Mouse (Mus musculus) kidney, adult 2 months (tissue): Measurements from ENCODE around the gene Cars2. TPM values are rescaled to one million over a fixed set of nuclear protein-coding genes. Genes with fewer than 3 reads are reported as not detected.
"Not testable (repeated sequence)": the region's sequence is repeated elsewhere in the genome, so short reads cannot be mapped to it uniquely, and the experiment has no call there.

Source experiments
- DNase-seq: peaks from one replicate; pipeline ENCODE4 v3.0.0; 2021
- H3K27ac ChIP-seq: fragments of 200-500 bp; 2 replicates; pipeline ENCODE4 v1.5.1; 2012; ENCODE audit warnings: low read depth, low read length, control low read depth, inconsistent platforms; ENCODE audit not compliant: insufficient read depth
- H3K27me3 ChIP-seq: fragments of 200-500 bp; replicated peaks from 2 replicates; pipeline ENCODE4 v1.6.1; 2012; ENCODE audit warnings: mild to moderate bottlenecking, moderate library complexity, low read length, inconsistent platforms; ENCODE audit not compliant: control insufficient read depth, insufficient read depth
- H3K36me3 ChIP-seq: fragments of 200-500 bp; 2 replicates; pipeline ENCODE4 v1.6.1; 2012; ENCODE audit warnings: mild to moderate bottlenecking, moderate library complexity, low read length, inconsistent platforms; ENCODE audit not compliant: control insufficient read depth, insufficient read depth
- H3K4me1 ChIP-seq: fragments of 200-500 bp; 2 replicates; pipeline ENCODE4 v1.6.1; 2011; ENCODE audit warnings: low read length; ENCODE audit not compliant: control insufficient read depth, insufficient read depth
- H3K4me3 ChIP-seq: fragments of 200-500 bp; 2 replicates; pipeline ENCODE4 v1.5.1; 2011; ENCODE audit warnings: mild to moderate bottlenecking, low read depth, low read length, control low read depth; ENCODE audit not compliant: insufficient read depth
- CTCF ChIP-seq: fragments of 200-500 bp; conservative IDR thresholded peaks from 2 replicates; pipeline ENCODE4 v1.5.1; 2011; ENCODE audit warnings: low read depth, mild to moderate bottlenecking, control low read depth, low read length, moderate library complexity, mixed read lengths; ENCODE audit not compliant: insufficient read depth, insufficient read length
- POLR2A ChIP-seq: fragments of 200-500 bp; IDR thresholded peaks from one replicate; pipeline ENCODE4 v1.6.1; 2011; ENCODE audit warnings: low read depth, low read length, control low read depth
- WGBS: fragments of 180-500 bp; shearing (Covaris S2); methylation state at CpG from one replicate; pipeline ENCODE4 v1.1.7; 2018; 5-methylcytosine and 5-hydroxymethylcytosine counted together
- polyA plus RNA-seq: library from polyadenylated mRNA; depleted of rRNA; stranded (reverse); fragments of >200 nt; gene quantifications from 2 replicates; pipeline ENCODE4 v1.2.3, GENCODE M21; 2012; rRNA removed

Cars2 gene
- polyA plus RNA-seq, 1 experiment = 50.7 TPM

- TF ChIP-seq CTCF (0 out of 2 replicates have a peak, but pooled peaks have one; percentile 2), POLR2A (no peak)
- peak; percentile 96 for DNase-seq
- no peak overlapping the region for H3K4me3 ChIP-seq
- H3K27ac ChIP-seq = peak overlapping the region; percentile 92
- H3K27me3 ChIP-seq = no peaks in the 10 kb centered on the region
- WGBS = 5% methylated on average over 4 of the region's 4 CpGs
- no peaks in the 10 kb centered on the region for H3K36me3 ChIP-seq
- H3K4me1 ChIP-seq = peaks cover 55% of the 10 kb centered on the region
These were observed 77.5 kb downstream of the Cars2 start for GRCm38 (mm10) chr8:11473072-11473471.

- DNase-seq = peak; percentile 96
- Histone ChIP-seq H3K27ac (peak overlapping the region; percentile 92), H3K27me3 (no peaks in the 10 kb centered on the region), H3K36me3 (peaks cover 2% of the 10 kb centered on the region; the same call in 1 of the 2 replicates), H3K4me1 (peaks cover 55% of the 10 kb centered on the region), H3K4me3 (no peak overlapping the region)
- WGBS = 33% methylated on average over 8 of the region's 8 CpGs
- TF ChIP-seq POLR2A (no peak), CTCF (no peak)
These were observed 79.3 kb downstream of the Cars2 start for GRCm38 (mm10) chr8:11471309-11471708.

GRCm38 (mm10) chr8:11470694-11471093, 79.9 kb downstream of the Cars2 start:
- Histone ChIP-seq H3K27ac (peak overlapping the region; percentile 92), H3K36me3 (peaks cover 2% of the 10 kb centered on the region; the same call in 1 of the 2 replicates), H3K4me3 (no peak overlapping the region), H3K4me1 (peaks cover 54% of the 10 kb centered on the region), H3K27me3 (no peaks in the 10 kb centered on the region)
- 33% methylated on average over 7 of the region's 7 CpGs for WGBS
- no peak for TF ChIP-seq CTCF
- no peak for TF ChIP-seq POLR2A
- DNase-seq = peak; percentile 45

GRCm38 (mm10) chr8:11469095-11469494, 81.5 kb downstream of the Cars2 start:
- TF ChIP-seq POLR2A (no peak), CTCF (peak; percentile 88)
- peak; percentile 86 for DNase-seq
- Histone ChIP-seq H3K27ac (peak overlapping the region; percentile 92), H3K4me3 (no peak overlapping the region), H3K27me3 (no peaks in the 10 kb centered on the region), H3K4me1 (peaks cover 53% of the 10 kb centered on the region), H3K36me3 (peaks cover 2% of the 10 kb centered on the region; the same call in 1 of the 2 replicates)
- WGBS = 11% methylated on average over 3 of the region's 3 CpGs

- peak overlapping the region; percentile 44 for H3K27ac ChIP-seq
These were observed 84.1 kb downstream of the Cars2 start for GRCm38 (mm10) chr8:11466528-11466927.

GRCm38 (mm10) chr8:11465619-11466018, 85.0 kb downstream of the Cars2 start:
- WGBS = 96% methylated on average over 4 of the region's 4 CpGs
- no peak overlapping the region for H3K4me3 ChIP-seq
- H3K36me3 ChIP-seq = peaks cover 2% of the 10 kb centered on the region; the same call in 1 of the 2 replicates
- no peaks in the 10 kb centered on the region for H3K27me3 ChIP-seq
- H3K4me1 ChIP-seq = peaks cover 49% of the 10 kb centered on the region
- no peak for DNase-seq
- peak overlapping the region; percentile 44; the same call in 1 of the 2 replicates for H3K27ac ChIP-seq
- TF ChIP-seq CTCF (no peak), POLR2A (no peak)

More at GRCm38 (mm10) chr8:11466528-11466927, 84.1 kb downstream of the Cars2 start:
- H3K36me3 ChIP-seq, H3K27me3 ChIP-seq, DNase-seq, H3K4me3 ChIP-seq: not testable (repeated sequence)
- WGBS = 92% methylated on average over 5 of the region's 5 CpGs
- H3K4me1 ChIP-seq = peaks cover 56% of the 10 kb centered on the region

GRCm38 (mm10) chr8:11464707-11464964, 85.9 kb downstream of the Cars2 start:
- no peak for DNase-seq
- TF ChIP-seq POLR2A = no peak
- no peak for TF ChIP-seq CTCF
- Histone ChIP-seq H3K27me3 (no peaks in the 10 kb centered on the region), H3K27ac (peak overlapping the region; percentile 82), H3K4me1 (peaks cover 51% of the 10 kb centered on the region), H3K36me3 (peaks cover 2% of the 10 kb centered on the region; the same call in 1 of the 2 replicates), H3K4me3 (no peak overlapping the region)
- 39% methylated on average over 3 of the region's 3 CpGs for WGBS

Other genes starting within 250 kb of the Cars2 start
- 75.6 and 83.5 TPM in 2 replicates for gene Col4a2, start 238.0 kb downstream of the Cars2 start, polyA plus RNA-seq
- 216 and 304 TPM in 2 replicates for gene Col4a1, start 238.0 kb downstream of the Cars2 start, polyA plus RNA-seq
- 74.5 and 76.5 TPM in 2 replicates for gene Rab20, start 72.1 kb downstream of the Cars2 start, polyA plus RNA-seq
- 111 and 118 TPM in 2 replicates for gene Naxd, start 53.3 kb downstream of the Cars2 start, polyA plus RNA-seq
- gene Ing1, start 4.8 kb upstream of the Cars2 start, polyA plus RNA-seq = 12.0 and 16.3 TPM in 2 replicates
- gene Ankrd10, start 85.0 kb upstream of the Cars2 start, polyA plus RNA-seq = 36.9 and 45.3 TPM in 2 replicates
- not detected in 2 replicates for gene 1700016D06Rik, start 150.3 kb upstream of the Cars2 start, polyA plus RNA-seq
- 49.3 and 49.6 TPM in 2 replicates for gene Arhgef7, start 176.9 kb upstream of the Cars2 start, polyA plus RNA-seq